Mouse (Mus musculus) gastrocnemius, postnatal 25 days (tissue): Measurements from ENCODE around the gene Gm21775. TPM values are rescaled to one million over a fixed set of nuclear protein-coding genes. Genes with fewer than 3 reads are reported as not detected.
"Not testable (repeated sequence)": the region's sequence is repeated elsewhere in the genome, so short reads cannot be mapped to it uniquely, and the experiment has no call there.

Experiments
- DNase-seq: peaks from one replicate; pipeline ENCODE4 v3.0.0; 2022
- long read RNA-seq, 2 experiments: library from polyadenylated mRNA; stranded (forward); transcript quantifications; one replicate each; pipeline ENCODE4 v2.0.0; 2021
- total RNA-seq, 2 experiments: library from RNA; stranded (reverse); gene quantifications; 1 replicate in 1 of 2; 2 replicates in 1 of 2; pipeline ENCODE4 v1.2.3; 2021

Gm21775 gene
- not detected for total RNA-seq
- long read RNA-seq, experiment 1 = 0 reads
- long read RNA-seq, experiment 2 = 0 reads

GRCm38 (mm10) chrY:10553153-10553552 is at the start of gene Gm21775:
Gene Gm21775, plus strand, starts transcription at chrY:10553453.
- DNase-seq = not testable (repeated sequence)

GRCm38 (mm10) chrY:10535942-10536341 is 17.3 kb upstream of the Gm21775 start, which contains the start of gene Gm20737:
Gene Gm20737, minus strand, starts transcription at chrY:10536042.
- not testable (repeated sequence) for DNase-seq

Other genes starting within 250 kb of the Gm21775 start
- not detected for gene Gm20834, start 228.9 kb upstream of the Gm21775 start, total RNA-seq
- gene Gm28510, start 140.7 kb upstream of the Gm21775 start, total RNA-seq = not detected
- gene Gm20737, start 17.4 kb upstream of the Gm21775 start, total RNA-seq = not detected
- not detected for gene Gm21900, start 62.9 kb downstream of the Gm21775 start, total RNA-seq
- gene Gm20777, start 199.0 kb downstream of the Gm21775 start, total RNA-seq = not detected